ENCODE assay signal across 10 mouse cellular contexts in the genomic region with DNA sequence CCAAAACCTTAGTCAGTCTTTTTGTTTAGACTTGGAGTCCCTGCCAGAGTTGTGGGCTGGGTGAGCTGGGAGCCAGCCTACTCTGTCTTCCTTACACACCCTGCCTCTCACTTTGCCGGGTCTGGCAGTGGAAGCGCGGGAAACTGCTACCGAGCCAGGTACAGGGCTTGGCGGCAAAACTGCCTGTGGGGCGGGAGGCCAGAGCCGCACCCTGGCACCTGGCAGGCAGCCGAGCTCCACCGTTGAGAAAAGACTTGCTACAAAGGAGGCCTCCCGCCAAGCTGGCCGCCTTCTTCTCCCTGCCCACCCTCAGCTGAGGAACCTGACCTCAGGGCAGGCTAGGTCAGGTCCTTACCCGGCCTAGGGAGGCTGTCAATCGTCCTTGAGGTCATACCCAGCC. TPM values are rescaled to one million over a fixed set of nuclear protein-coding genes. Genes with fewer than 3 reads are reported as not detected.
DNase-seq lines count a peak whose midpoint lies in the region; ATAC-seq and TF ChIP-seq lines count a peak whose summit lies in the region.
"Had no signal": no experiment of that assay in that cellular context is flagged by ENCODE, and none has a peak within 500 bp of the region (broad histone marks: within the 10 kb centered on the region; RNA-seq: fewer than 3 reads in every experiment).

No protein-coding gene starts in this region.

- H3K9ac ChIP-seq in MEL (ENCODE audit: control insufficient read depth, low read depth, low read length, poor library complexity, severe bottlenecking), result no peak overlapping the region; the same call in 1 of the 2 replicates
- H3K9ac ChIP-seq: heart, embryonic 15.5 days; liver, embryonic 14.5 days had no signal

- WGBS in cerebellum, adult 2 months, result 12% methylated on average over 13 of the region's 13 CpGs

- peak; percentile 46 to 49 for DNase-seq in cerebellum, adult 2 months
- DNase-seq in MEL (ENCODE audit: low read depth, low spot score), result no peak
- DNase-seq in kidney, postnatal 36 days, result peak; percentile 12 to 62
- DNase-seq in right cerebral cortex, postnatal 14 days, result peak; percentile 36
- DNase-seq in thymus, adult 18-20 months, result no peak
- DNase-seq in adrenal gland, postnatal 4 days (ENCODE audit: low spot score in 2 of 2), result no peak

- no peak for TF ChIP-seq POLR2A in cerebellum, adult 2 months (IDR thresholded peaks at IDR 0.05; ENCODE audit: borderline replicate concordance, insufficient read depth, low read length)
- no peak for TF ChIP-seq POLR2A in MEL (IDR thresholded peaks at IDR 0.05; ENCODE audit: control insufficient read depth in 1 of 2, insufficient read depth in 1 of 2, low read depth in 1 of 2, low read length in 2 of 2, poor library complexity in 1 of 2)

- no peak overlapping the region for H3K27ac ChIP-seq in cerebellum, adult 2 months (ENCODE audit: insufficient read depth, low read length)
- H3K27ac ChIP-seq in MEL (ENCODE audit: control insufficient read depth, low read depth, low read length), result no peak overlapping the region
- H3K27ac ChIP-seq: heart, embryonic 15.5 days; liver, embryonic 14.5 days had no signal

- TF ChIP-seq EP300 in MEL (IDR thresholded peaks at IDR 0.05; ENCODE audit: low read depth in 1 of 2, low read length in 2 of 2), result 0 out of 4 replicates have a peak, but pooled peaks of 1 of the 2 experiments have one; percentile 6

- H3K9me3 ChIP-seq in MEL (replicated peaks; ENCODE audit: insufficient read depth, low read length), result no peaks in the 10 kb centered on the region
- H3K9me3 ChIP-seq: heart, embryonic 15.5 days had no signal

- no peak for TF ChIP-seq CTCF in cerebellum, adult 2 months (IDR thresholded peaks at IDR 0.05; ENCODE audit: borderline replicate concordance, insufficient read depth, low read depth, low read length)
- no peak for TF ChIP-seq CTCF in MEL (IDR thresholded peaks at IDR 0.05 in 2 of 3, conservative IDR thresholded peaks at IDR 0.05 in 1 of 3; ENCODE audit: control insufficient read depth in 1 of 3, insufficient read depth in 1 of 3, low read depth in 2 of 3, low read length in 3 of 3, poor library complexity in 1 of 3, severe bottlenecking in 1 of 3)

- TF ChIP-seq RAD21 in MEL (IDR thresholded peaks at IDR 0.05; ENCODE audit: low read depth, low read length), result no peak

- H3K27me3 ChIP-seq in cerebellum, adult 2 months (ENCODE audit: control insufficient read depth, insufficient read depth, low read length), result no peaks in the 10 kb centered on the region
- H3K27me3 ChIP-seq in MEL (ENCODE audit: control insufficient read depth in 1 of 2, insufficient read depth in 2 of 2, low read length in 2 of 2), result no peaks in the 10 kb centered on the region

- H3K4me1 ChIP-seq in cerebellum, adult 2 months (ENCODE audit: control insufficient read depth, insufficient read depth, low read length), result 0 out of 2 replicates have a peak, but pooled peaks cover 4% of the 10 kb centered on the region
- peaks cover 0 to 20% of the 10 kb centered on the region in 2 experiments for H3K4me1 ChIP-seq in MEL (ENCODE audit: control insufficient read depth in 1 of 2, insufficient read depth in 2 of 2, low read length in 2 of 2)
- H3K4me1 ChIP-seq: heart, embryonic 15.5 days had no signal

- no peak overlapping the region for H3K4me3 ChIP-seq in cerebellum, adult 2 months (replicated peaks; ENCODE audit: insufficient read depth, low read depth, low read length)
- H3K4me3 ChIP-seq in MEL (ENCODE audit: control insufficient read depth in 1 of 2, insufficient read depth in 1 of 2, low read depth in 2 of 2, low read length in 2 of 2), result no peak overlapping the region
- H3K4me3 ChIP-seq: heart, embryonic 15.5 days had no signal

- H3K36me3 ChIP-seq in MEL (ENCODE audit: control insufficient read depth in 1 of 2, insufficient read depth in 2 of 2, low read length in 2 of 2), result peaks cover 0 to 8% of the 10 kb centered on the region in 2 experiments; a peak in 1 of 4 replicates
- H3K36me3 ChIP-seq: heart, embryonic 15.5 days had no signal

- no peak for ATAC-seq in cerebellum, adult (ENCODE audit: insufficient number of reproducible peaks, low FRiP score, low TSS enrichment)
- ATAC-seq in granulocyte monocyte progenitor cell, adult 5-6 weeks (replicated peaks; ENCODE audit: poor library complexity, severe bottlenecking), result no peak

- no peaks in the 10 kb centered on the region for H3K79me2 ChIP-seq in MEL (ENCODE audit: control insufficient read depth, insufficient read depth, low read length, poor library complexity)

TF ChIP-seq in MEL, 35 proteins besides CTCF, POLR2A, EP300 and RAD21:
- TF ChIP-seq ZMIZ1 (IDR thresholded peaks at IDR 0.05; ENCODE audit: low read depth, low read length) (no peak), ETS1 (IDR thresholded peaks at IDR 0.05; ENCODE audit: low read depth, low read length) (0 out of 2 replicates have a peak, but pooled peaks have one; percentile 14)
TF ChIP-seq in MEL: peak in this region for 1.

RNA-seq across cellular contexts. Expression of a gene that starts 24.2 kb away (rescaled TPM):
- 0.10 and 0.24 TPM in 2 replicates for polyA plus RNA-seq in cerebellum, adult 2 months (2012; rRNA removed)
- 0.08 TPM in 1 of 2 replicates, not detected in the other for total RNA-seq in MEL (2012; rRNA removed)
- under 1 TPM in 1 of 2 experiments, not detected in 1; 0.06 TPM for polyA plus RNA-seq in MEL (2012; ENCODE audit: insufficient read depth in 1 of 2, insufficient read length in 2 of 2, low read depth in 1 of 2, low replicate concordance in 2 of 2, missing spikeins in 1 of 2)
- total RNA-seq in granulocyte monocyte progenitor cell, adult 5-6 weeks (2014; fragmentation: Nextera tagmentation), result not detected in 2 replicates
- total RNA-seq in granulocyte monocyte progenitor cell, adult 5-6 weeks (2017), result 0.09 TPM in 1 of 2 replicates, not detected in the other
- total RNA-seq in adrenal gland, postnatal 4 days (2021), result under 1 TPM in 1 of 2 experiments, not detected in 1; 0.20 TPM

RNA-seq across cellular contexts. Expression of a gene that starts 35.3 kb away (rescaled TPM):
- polyA plus RNA-seq in cerebellum, adult 2 months (2012; rRNA removed), result 0.11 TPM in 2 replicates
- not detected in 2 replicates for total RNA-seq in MEL (2012; rRNA removed)
- polyA plus RNA-seq in MEL (2012; ENCODE audit: insufficient read depth in 1 of 2, insufficient read length in 2 of 2, low read depth in 1 of 2, low replicate concordance in 2 of 2, missing spikeins in 1 of 2), result not detected
- total RNA-seq in granulocyte monocyte progenitor cell, adult 5-6 weeks (2014; fragmentation: Nextera tagmentation), result 1.7 TPM in 1 of 2 replicates, not detected in the other
- not detected in 2 replicates for total RNA-seq in granulocyte monocyte progenitor cell, adult 5-6 weeks (2017)
- total RNA-seq in adrenal gland, postnatal 4 days (2021), result not detected
- polyA plus RNA-seq: heart, embryonic 15.5 days; liver, embryonic 14.5 days had no signal

RNA-seq across cellular contexts. Expression of a gene that starts 59.0 kb away (rescaled TPM):
- polyA plus RNA-seq in cerebellum, adult 2 months (2012; rRNA removed), result 24.6 and 25.3 TPM in 2 replicates
- total RNA-seq in MEL (2012; rRNA removed), result 100 and 108 TPM in 2 replicates
- polyA plus RNA-seq in MEL (2012; ENCODE audit: insufficient read depth in 1 of 2, insufficient read length in 2 of 2, low read depth in 1 of 2, low replicate concordance in 2 of 2, missing spikeins in 1 of 2), result 10 to 100 TPM in 1 of 2 experiments, not detected in 1; 97.9 TPM
- total RNA-seq in granulocyte monocyte progenitor cell, adult 5-6 weeks (2014; fragmentation: Nextera tagmentation), result 56.2 and 64.7 TPM in 2 replicates
- 70.2 and 75.5 TPM in 2 replicates for total RNA-seq in granulocyte monocyte progenitor cell, adult 5-6 weeks (2017)
- 10 to 100 TPM; 57.1 to 57.8 TPM for total RNA-seq in adrenal gland, postnatal 4 days (2021)

Comparison
In these comparisons a context has a peak if more than half of its experiments do, and no peak if none do; other contexts are left out.
1. DNase-seq: peak in cerebellum, adult 2 months (2 of 2), kidney, postnatal 36 days (2 of 2) and right cerebral cortex, postnatal 14 days (single experiment); none in MEL (single experiment), thymus, adult 18-20 months (0 of 2) and adrenal gland, postnatal 4 days (0 of 2).